Mouse (Mus musculus) CD4-positive naive resting alpha-beta T cell, adult 76 days (primary cell): ENCODE measurements around the gene Gm5580. TPM values are rescaled to one million over a fixed set of nuclear protein-coding genes. Genes with fewer than 3 reads are reported as not detected.

Experiments used
- total RNA-seq: library from RNA; stranded (reverse); gene quantifications from one replicate; pipeline ENCODE4 v1.2.4, GENCODE M21; 2023

The Gm5580 gene
- 2.7 TPM for total RNA-seq

DNA sequence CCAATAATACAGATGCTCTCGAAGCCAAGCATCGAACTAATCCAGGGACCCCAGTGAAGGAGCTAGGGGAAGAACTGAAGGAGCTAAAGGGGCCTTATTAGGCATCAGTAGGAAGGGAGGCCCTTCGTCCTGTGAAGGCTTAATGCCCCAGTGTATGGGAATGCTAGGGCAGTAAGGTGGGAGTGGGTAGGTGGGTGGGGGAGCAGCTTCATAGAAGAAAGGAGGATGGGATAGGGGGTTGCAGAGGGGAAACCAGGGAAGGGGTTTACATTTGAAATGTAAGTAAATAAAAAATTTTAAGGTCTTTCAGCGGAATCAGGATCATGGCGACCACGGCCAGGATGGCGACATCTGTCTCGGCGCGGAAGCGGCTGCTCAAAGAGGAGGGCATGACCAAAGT lies at the start of gene Gm5580:
Gene Gm5580 (plus strand): TSS at position 301 of the 400 bp plus-strand sequence.

DNA sequence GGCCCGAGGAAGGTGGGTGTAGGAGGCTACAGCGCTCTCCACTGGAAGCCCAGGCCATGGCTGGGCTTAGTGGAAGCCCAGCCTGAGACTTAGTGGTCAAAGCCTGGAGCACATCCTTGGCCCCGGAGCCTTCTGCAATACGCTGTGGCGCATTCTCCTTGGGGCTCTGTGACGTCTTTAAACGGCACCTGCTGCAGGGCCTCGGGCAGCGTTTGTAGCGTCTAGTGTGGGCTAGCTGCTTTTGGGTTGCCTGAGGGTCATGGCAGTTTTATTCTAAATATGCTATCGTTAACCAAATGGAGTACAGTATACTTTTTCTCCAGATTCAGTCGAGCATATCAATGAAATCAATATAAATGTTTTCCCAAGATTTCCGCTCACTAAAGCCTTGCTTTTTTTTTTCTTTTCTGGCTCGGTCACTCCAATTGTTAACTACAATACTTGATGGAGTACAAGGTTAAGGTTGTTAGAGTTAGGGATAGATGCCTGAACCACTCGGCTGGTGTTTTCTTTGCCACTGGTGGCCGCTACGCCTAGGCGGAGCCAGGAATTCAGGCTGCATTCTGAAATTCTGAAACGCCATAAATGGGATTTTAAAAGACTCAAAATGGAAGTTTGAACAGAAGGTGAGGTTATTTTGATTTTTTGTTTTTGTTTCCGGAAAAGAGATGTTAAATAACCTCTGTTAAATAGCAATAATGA lies 44.5 kb upstream of the Gm5580 start, which contains the start of gene Olfr212:
Gene Olfr212 (plus strand): TSS at position 215 of the 702 bp plus-strand sequence.

DNA sequence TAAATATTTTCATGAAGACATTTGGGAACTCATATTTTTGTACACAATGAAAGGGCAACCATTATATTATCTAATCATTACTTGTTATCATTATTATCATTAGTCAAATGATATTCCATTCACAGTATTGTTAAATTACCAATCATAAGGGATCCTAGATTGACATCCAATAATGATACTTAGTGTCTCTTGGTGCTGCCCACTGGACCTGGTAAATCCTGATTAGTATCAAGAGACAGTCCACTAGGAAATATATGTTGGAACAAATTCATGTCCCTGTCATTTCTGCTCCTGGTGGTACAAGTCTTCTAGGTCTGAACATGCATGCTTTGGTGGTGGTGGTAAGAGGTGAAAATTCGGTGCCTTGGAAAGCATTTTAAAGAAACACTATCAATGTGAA lies 12.8 kb upstream of the Gm5580 start, which contains the start of gene Olfr213:
Gene Olfr213 (plus strand): TSS at position 301 of the 400 bp plus-strand sequence.

DNA sequence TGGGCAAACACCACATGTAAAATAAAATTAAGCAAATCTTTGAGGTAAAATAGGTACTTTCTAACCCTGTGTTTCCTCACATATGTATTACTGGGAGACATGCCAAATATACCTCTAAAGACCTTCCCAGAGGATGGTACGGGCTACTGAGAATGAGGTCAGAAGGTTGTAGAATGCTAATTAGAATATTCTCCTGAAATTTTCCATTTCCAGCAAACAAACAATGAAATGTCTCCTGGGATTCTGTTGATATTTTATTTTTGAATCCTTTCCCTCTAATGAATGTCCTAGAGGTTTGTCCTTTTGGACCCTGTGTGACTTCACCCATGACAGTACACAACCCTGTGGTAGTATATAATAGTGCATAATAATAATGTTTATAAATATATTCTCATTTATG lies 3.0 kb downstream of the Gm5580 start, which contains the start of gene Olfr214:
Gene Olfr214 (plus strand): TSS at position 301 of the 400 bp plus-strand sequence.

DNA sequence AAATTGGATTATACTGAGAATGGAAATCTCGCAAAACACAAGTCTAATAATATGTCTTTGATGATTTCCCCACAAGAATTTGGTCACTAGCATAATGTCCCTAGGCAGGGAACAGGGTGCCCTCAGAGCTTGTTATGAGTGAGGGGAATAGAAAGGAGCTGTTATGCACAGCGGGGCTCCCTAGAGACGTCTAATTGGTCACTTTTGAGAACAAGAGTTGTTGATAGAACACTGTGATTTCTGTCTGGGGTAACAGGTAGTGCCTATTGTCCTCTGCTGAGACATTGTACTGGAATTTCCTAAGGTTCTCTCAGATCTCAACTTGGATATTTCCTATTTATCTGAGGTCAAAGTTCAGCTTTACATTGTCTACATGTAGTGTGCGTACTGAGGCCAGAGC lies 33.2 kb downstream of the Gm5580 start, which contains the start of gene Olfr215:
Gene Olfr215 (minus strand): TSS at position 101 of the 400 bp plus-strand sequence.

Other genes with a start within 250 kb of the Gm5580 start
- 1.7 TPM for gene March8, start 213.1 kb upstream of the Gm5580 start, total RNA-seq
- 1.6 TPM for gene Alox5, start 90.0 kb upstream of the Gm5580 start, total RNA-seq
- not detected for gene Olfr211, start 62.0 kb upstream of the Gm5580 start, total RNA-seq
- gene Olfr212, start 44.6 kb upstream of the Gm5580 start, total RNA-seq = 0.41 TPM
- gene Olfr213, start 12.7 kb upstream of the Gm5580 start, total RNA-seq = not detected
- not detected for gene Olfr214, start 3.1 kb downstream of the Gm5580 start, total RNA-seq
- gene Olfr215, start 33.1 kb downstream of the Gm5580 start, total RNA-seq = not detected
- 16.4 TPM for gene Zfp422, start 77.9 kb downstream of the Gm5580 start, total RNA-seq
- not detected for gene Depp1, start 99.5 kb downstream of the Gm5580 start, total RNA-seq
- gene Rassf4, start 122.8 kb downstream of the Gm5580 start, total RNA-seq = 5.8 TPM
- gene Tmem72, start 165.8 kb downstream of the Gm5580 start, total RNA-seq = 0.21 TPM